Mouse (Mus musculus): Measurements from ENCODE around the gene Sp140. TPM values are rescaled to one million over a fixed set of nuclear protein-coding genes. Genes with fewer than 3 reads are reported as not detected.
"Not testable (repeated sequence)": the region's sequence is repeated elsewhere in the genome, so short reads cannot be mapped to it uniquely, and the experiment has no call there.

Gene Sp140
- polyA plus RNA-seq, 1 experiment from 2014 or later, result 2.4 TPM

DNA sequence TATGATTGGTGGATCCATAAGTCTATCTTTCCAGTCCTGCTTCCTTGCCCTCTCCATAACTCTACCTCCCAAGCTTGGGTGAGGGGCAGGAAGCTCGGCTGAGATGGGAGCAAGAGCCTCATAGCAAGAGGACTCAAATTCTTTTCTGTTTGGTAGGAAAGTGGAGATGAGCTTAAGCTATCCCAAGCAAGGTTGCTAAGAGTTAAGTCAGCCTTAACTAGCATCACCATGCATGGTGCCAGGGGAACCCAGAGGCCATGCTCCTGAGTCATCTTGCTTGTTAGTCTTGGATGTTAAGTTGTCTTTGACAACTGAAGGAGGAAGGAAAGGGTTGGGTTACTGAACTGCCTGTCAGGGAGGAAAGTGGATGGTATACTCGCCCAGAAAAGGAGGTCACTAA is 11.5 kb upstream of the Sp140 start:
- ATAC-seq (ENCODE audit: insufficient read depth, low FRiP score); H3K27me3 ChIP-seq (ENCODE audit: control insufficient read depth, insufficient read depth, low read length); H3K9me3 ChIP-seq (replicated peaks; ENCODE audit: control insufficient read depth, low read length); H3K4me1 ChIP-seq (ENCODE audit: control insufficient read depth, insufficient read depth, low read length); H3K27ac ChIP-seq (ENCODE audit: low read length); H3K9ac ChIP-seq (ENCODE audit: low read length); H3K36me3 ChIP-seq (ENCODE audit: control insufficient read depth, insufficient read depth, low read length); H3K4me3 ChIP-seq (replicated peaks; ENCODE audit: low read length); H3K4me2 ChIP-seq (ENCODE audit: low read depth, low read length): not testable (repeated sequence)
- WGBS, result 81% methylated on average over 1 of the region's 2 CpGs

DNA sequence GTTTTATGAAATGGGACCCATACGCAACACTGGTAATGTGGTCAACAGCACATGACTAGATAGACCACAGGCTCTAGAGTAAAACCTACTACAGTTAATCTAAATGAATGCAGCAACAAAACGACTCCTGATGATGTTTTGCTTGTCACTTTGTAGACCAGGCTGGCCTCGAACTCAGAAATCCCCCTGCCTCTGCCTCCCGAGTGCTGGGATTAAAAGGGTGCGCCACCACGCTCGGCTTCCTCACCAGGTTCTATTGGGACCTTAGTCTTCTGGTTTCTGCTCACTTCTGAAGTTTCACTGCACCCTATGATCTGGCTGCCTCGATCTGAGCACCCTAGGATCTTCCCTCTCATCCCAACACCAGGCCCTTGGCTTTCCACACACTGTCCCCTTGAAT is 7.7 kb upstream of the Sp140 start:
- not testable (repeated sequence) for H3K4me2 ChIP-seq (ENCODE audit: low read depth, low read length); H3K9ac ChIP-seq (ENCODE audit: low read length); ATAC-seq (ENCODE audit: insufficient read depth, low FRiP score); H3K9me3 ChIP-seq (replicated peaks; ENCODE audit: control insufficient read depth, low read length); H3K36me3 ChIP-seq (ENCODE audit: control insufficient read depth, insufficient read depth, low read length); H3K27me3 ChIP-seq (ENCODE audit: control insufficient read depth, insufficient read depth, low read length); H3K27ac ChIP-seq (ENCODE audit: low read length); H3K4me1 ChIP-seq (ENCODE audit: control insufficient read depth, insufficient read depth, low read length); H3K4me3 ChIP-seq (replicated peaks; ENCODE audit: low read length)
- 80% methylated on average over 8 of the region's 8 CpGs for WGBS

DNA sequence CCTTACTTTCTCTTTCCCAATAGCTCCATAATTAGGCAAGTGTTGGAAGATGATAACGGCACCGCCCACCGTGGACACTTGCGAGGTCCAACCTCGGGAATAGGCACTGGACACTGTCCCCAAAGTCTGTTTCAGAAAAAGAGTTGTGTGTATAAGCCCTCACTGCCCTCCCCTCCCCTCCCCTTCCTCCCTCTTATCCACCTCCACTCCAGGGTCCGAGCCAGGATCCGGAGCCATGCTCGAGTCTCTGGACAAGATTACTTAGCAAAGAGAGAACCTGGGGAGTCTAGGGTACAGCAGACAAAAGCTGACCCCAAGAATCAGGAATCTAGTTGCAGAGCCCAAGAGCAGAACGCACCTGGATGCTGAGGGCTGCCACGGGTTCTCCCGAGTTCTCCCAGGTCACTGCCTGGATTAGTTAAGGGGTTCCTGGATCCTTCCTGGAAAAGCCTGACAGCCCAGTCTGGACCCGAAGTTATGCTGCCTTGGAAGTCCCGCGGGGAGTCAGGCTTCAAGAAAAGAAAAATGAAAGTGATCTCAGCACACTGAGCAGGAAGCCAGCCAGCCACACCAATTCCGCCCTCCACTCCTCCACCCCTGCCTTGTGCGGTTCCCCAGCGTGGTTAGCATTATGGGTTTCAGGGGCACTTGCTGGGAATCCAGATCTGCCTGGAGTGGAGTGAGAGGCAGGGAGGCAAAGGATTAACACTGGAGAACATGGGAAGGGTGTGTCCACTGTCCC is 1.7 kb upstream of the Sp140 start, which contains the start of gene Sp110:
TSS of gene Sp110 (minus strand) at position 547 of the 742 bp plus-strand sequence.
- 65% methylated on average over 16 of the region's 17 CpGs for WGBS
- H3K4me1 ChIP-seq (ENCODE audit: control insufficient read depth, insufficient read depth, low read length); H3K9me3 ChIP-seq (replicated peaks; ENCODE audit: control insufficient read depth, low read length); H3K9ac ChIP-seq (ENCODE audit: low read length); H3K27ac ChIP-seq (ENCODE audit: low read length); H3K27me3 ChIP-seq (ENCODE audit: control insufficient read depth, insufficient read depth, low read length); H3K4me3 ChIP-seq (replicated peaks; ENCODE audit: low read length); H3K36me3 ChIP-seq (ENCODE audit: control insufficient read depth, insufficient read depth, low read length); H3K4me2 ChIP-seq (ENCODE audit: low read depth, low read length); ATAC-seq (ENCODE audit: insufficient read depth, low FRiP score): not testable (repeated sequence)

DNA sequence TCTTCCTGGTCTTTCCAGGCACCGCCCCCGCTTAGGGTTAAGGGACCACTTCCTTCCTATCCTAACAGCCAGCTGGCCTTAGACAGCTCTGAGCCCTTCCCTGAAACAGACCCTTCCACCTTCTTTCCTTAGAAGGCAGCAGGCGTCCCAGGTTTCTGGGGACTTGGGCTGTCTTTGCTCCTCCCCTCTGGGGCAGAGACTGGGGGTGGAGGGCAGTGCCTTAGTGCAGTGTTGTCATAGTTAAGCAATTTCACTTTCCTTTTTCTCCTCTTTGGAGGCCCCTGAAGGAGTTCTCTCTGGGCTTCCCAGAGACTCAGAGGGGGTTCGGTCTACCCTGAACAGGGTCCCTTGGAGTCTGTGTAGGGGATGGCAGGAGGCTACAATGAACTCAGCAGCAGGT is 616 bp downstream of the Sp140 start:
- H3K4me1 ChIP-seq (ENCODE audit: control insufficient read depth, insufficient read depth, low read length); H3K36me3 ChIP-seq (ENCODE audit: control insufficient read depth, insufficient read depth, low read length); H3K9ac ChIP-seq (ENCODE audit: low read length); H3K27me3 ChIP-seq (ENCODE audit: control insufficient read depth, insufficient read depth, low read length); H3K9me3 ChIP-seq (replicated peaks; ENCODE audit: control insufficient read depth, low read length); H3K27ac ChIP-seq (ENCODE audit: low read length); H3K4me3 ChIP-seq (replicated peaks; ENCODE audit: low read length); ATAC-seq (ENCODE audit: insufficient read depth, low FRiP score); H3K4me2 ChIP-seq (ENCODE audit: low read depth, low read length): not testable (repeated sequence)
- WGBS, result 53% methylated on average over 4 of the region's 4 CpGs

DNA sequence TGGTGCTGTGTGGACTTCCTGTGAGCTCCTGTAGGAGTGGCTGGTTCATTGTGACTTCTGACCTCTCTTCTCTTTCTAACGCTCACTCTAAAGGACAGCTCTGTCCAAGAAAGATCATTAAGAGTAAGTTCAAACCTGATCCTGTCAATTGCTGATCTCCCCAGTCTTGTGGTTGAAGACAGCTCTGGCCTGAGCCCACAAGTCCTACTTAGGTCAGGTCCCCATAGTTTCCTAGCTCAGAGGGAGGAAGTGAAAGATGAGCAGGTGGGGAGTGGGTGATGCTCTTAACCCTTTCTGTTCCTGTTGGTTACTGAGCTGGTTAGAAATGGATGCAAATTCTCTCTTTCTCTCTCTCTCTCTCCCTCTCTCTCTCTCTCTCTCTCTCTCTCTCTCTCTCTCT is 4.2 kb downstream of the Sp140 start:
- not testable (repeated sequence) for H3K4me2 ChIP-seq (ENCODE audit: low read depth, low read length); H3K27ac ChIP-seq (ENCODE audit: low read length); H3K36me3 ChIP-seq (ENCODE audit: control insufficient read depth, insufficient read depth, low read length); H3K27me3 ChIP-seq (ENCODE audit: control insufficient read depth, insufficient read depth, low read length); H3K4me3 ChIP-seq (replicated peaks; ENCODE audit: low read length); H3K9ac ChIP-seq (ENCODE audit: low read length); H3K4me1 ChIP-seq (ENCODE audit: control insufficient read depth, insufficient read depth, low read length); ATAC-seq (ENCODE audit: insufficient read depth, low FRiP score); H3K9me3 ChIP-seq (replicated peaks; ENCODE audit: control insufficient read depth, low read length)
- WGBS, result no CpG with 5 or more reads among the region's 1 CpGs

DNA sequence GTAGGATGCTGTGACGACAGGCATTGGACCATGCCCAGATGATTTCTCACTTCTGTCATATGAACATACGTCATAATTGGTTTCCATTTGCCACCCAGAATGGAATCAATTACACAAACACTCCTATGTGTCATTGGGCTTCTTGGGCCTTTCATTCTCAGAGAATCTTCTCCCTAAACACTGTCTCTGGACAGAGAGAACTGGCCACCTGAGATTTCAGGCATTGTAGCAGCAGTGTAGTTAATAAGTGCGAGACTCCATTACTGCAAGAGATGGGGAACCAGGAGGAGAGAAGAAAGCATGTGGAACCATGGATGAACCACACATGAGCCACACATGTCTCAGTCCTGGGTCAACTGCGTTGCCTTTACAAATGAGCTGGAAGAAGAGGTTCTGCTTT is 8.2 kb downstream of the Sp140 start:
- WGBS, result 74% methylated on average over 3 of the region's 4 CpGs
- not testable (repeated sequence) for H3K27me3 ChIP-seq (ENCODE audit: control insufficient read depth, insufficient read depth, low read length); H3K9ac ChIP-seq (ENCODE audit: low read length); H3K36me3 ChIP-seq (ENCODE audit: control insufficient read depth, insufficient read depth, low read length); H3K4me2 ChIP-seq (ENCODE audit: low read depth, low read length); H3K9me3 ChIP-seq (replicated peaks; ENCODE audit: control insufficient read depth, low read length); ATAC-seq (ENCODE audit: insufficient read depth, low FRiP score); H3K27ac ChIP-seq (ENCODE audit: low read length); H3K4me1 ChIP-seq (ENCODE audit: control insufficient read depth, insufficient read depth, low read length); H3K4me3 ChIP-seq (replicated peaks; ENCODE audit: low read length)

DNA sequence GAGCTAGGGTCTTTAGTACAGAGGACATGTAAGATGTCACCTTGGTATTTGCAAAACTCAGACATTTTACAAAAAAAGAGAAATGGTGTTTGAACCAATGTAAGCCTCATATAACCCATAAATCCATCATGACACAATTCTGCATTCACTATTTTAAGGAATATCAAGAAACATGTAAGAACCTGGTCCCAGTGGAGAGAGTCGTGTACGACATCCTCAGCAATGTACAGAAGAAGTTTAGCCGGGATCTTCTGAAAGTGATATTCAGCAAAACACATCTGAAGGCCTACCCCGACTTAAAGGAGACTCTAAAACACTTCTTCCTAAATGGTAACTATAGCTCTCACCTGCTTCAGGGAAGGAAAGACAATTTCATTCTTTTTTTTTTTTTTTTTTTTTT is 10.4 kb downstream of the Sp140 start:
- not testable (repeated sequence) for H3K4me2 ChIP-seq (ENCODE audit: low read depth, low read length)

DNA sequence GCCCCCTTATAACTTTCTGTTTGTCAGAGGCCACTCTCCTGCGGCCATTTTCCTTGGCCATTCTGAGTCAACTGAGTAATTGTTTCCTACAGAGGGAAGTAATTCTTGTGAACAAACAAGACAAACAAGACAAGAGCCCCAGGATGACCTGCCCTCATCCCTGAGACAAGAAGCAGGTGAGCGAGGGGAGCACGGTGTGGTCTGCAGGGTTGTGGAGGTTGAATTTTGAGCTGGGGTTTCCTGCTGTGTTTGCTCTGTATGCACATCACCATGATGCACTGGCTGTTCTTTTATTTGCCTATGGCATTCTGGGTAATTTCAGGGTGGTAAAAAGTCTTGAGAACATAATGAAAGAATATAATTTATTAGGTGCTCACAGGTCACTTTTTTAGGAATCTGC is 14.9 kb downstream of the Sp140 start:
- not testable (repeated sequence) for H3K9ac ChIP-seq (ENCODE audit: low read length); H3K4me1 ChIP-seq (ENCODE audit: control insufficient read depth, insufficient read depth, low read length); H3K27me3 ChIP-seq (ENCODE audit: control insufficient read depth, insufficient read depth, low read length); H3K4me2 ChIP-seq (ENCODE audit: low read depth, low read length); H3K4me3 ChIP-seq (replicated peaks; ENCODE audit: low read length); H3K27ac ChIP-seq (ENCODE audit: low read length); H3K9me3 ChIP-seq (replicated peaks; ENCODE audit: control insufficient read depth, low read length); H3K36me3 ChIP-seq (ENCODE audit: control insufficient read depth, insufficient read depth, low read length); ATAC-seq (ENCODE audit: insufficient read depth, low FRiP score)
- 86% methylated on average over 3 of the region's 3 CpGs for WGBS

More for the DNA sequence above, 10.4 kb downstream of the Sp140 start:
- not testable (repeated sequence) for H3K4me3 ChIP-seq (replicated peaks; ENCODE audit: low read length); ATAC-seq (ENCODE audit: insufficient read depth, low FRiP score); H3K27ac ChIP-seq (ENCODE audit: low read length); H3K4me1 ChIP-seq (ENCODE audit: control insufficient read depth, insufficient read depth, low read length); H3K27me3 ChIP-seq (ENCODE audit: control insufficient read depth, insufficient read depth, low read length); H3K9me3 ChIP-seq (replicated peaks; ENCODE audit: control insufficient read depth, low read length); H3K36me3 ChIP-seq (ENCODE audit: control insufficient read depth, insufficient read depth, low read length); H3K9ac ChIP-seq (ENCODE audit: low read length)
- WGBS, result no CpG with 5 or more reads among the region's 4 CpGs

DNA sequence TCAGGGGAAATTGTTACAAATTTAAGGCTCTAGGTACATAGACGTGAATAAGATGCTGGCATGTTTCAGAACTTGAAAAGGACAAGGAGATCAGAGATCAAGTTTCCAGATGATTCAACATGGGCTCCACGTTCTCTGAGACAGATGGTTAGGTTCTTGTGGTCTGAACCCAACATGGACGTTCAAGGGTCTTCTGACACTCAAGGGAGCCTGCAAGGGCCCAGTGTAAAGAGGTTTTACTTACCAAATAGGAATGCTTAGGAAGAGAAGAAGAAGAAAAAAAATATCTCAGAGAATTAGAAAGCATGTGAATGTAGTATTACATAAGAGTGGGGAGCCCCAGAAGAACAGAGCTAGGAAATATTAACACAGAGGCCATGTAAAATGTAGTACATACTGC is 15.6 kb downstream of the Sp140 start:
- not testable (repeated sequence) for H3K9ac ChIP-seq (ENCODE audit: low read length); H3K9me3 ChIP-seq (replicated peaks; ENCODE audit: control insufficient read depth, low read length); H3K27ac ChIP-seq (ENCODE audit: low read length); ATAC-seq (ENCODE audit: insufficient read depth, low FRiP score); H3K27me3 ChIP-seq (ENCODE audit: control insufficient read depth, insufficient read depth, low read length); H3K4me3 ChIP-seq (replicated peaks; ENCODE audit: low read length); H3K36me3 ChIP-seq (ENCODE audit: control insufficient read depth, insufficient read depth, low read length); H3K4me2 ChIP-seq (ENCODE audit: low read depth, low read length); H3K4me1 ChIP-seq (ENCODE audit: control insufficient read depth, insufficient read depth, low read length)
- WGBS, result 58% methylated on average over 3 of the region's 3 CpGs

Measured in stomach, embryonic 16.5 days (tissue).